Mouse (Mus musculus) neural tube, embryonic 13.5 days (tissue): ENCODE measurements around the gene Ilf2. TPM values are rescaled to one million over a fixed set of nuclear protein-coding genes. Genes with fewer than 3 reads are reported as not detected.

Source experiments
- ATAC-seq: fragments of 200-750 bp; cut with Nextera tagmentation; 2 replicates; pipeline ENCODE4 v1.8.0; 2017; ENCODE audit warnings: low read depth, mild to moderate bottlenecking, moderate TSS enrichment, moderate library complexity
- H3K27ac ChIP-seq: fragments of 300-500 bp; sonication (generic); replicated peaks from 2 replicates; pipeline ENCODE4 v1.5.1; 2015; ENCODE audit warnings: moderate library complexity, mild to moderate bottlenecking, inconsistent platforms
- H3K27me3 ChIP-seq: fragments of 300-500 bp; sonication (generic); 2 replicates; pipeline ENCODE4 v1.6.1; 2015; ENCODE audit warnings: mild to moderate bottlenecking, inconsistent platforms
- H3K36me3 ChIP-seq: fragments of 300-500 bp; sonication (generic); 2 replicates; pipeline ENCODE4 v1.6.1; 2015; ENCODE audit warnings: mild to moderate bottlenecking, inconsistent platforms
- H3K4me1 ChIP-seq: fragments of 300-500 bp; sonication (generic); replicated peaks from 2 replicates; pipeline ENCODE4 v1.6.1; 2015; ENCODE audit warnings: inconsistent platforms
- H3K4me2 ChIP-seq: fragments of 300-500 bp; sonication (generic); 2 replicates; pipeline ENCODE4 v1.6.1; 2015; ENCODE audit warnings: inconsistent platforms, mild to moderate bottlenecking, moderate library complexity
- H3K4me3 ChIP-seq: fragments of 300-500 bp; sonication (generic); 2 replicates; pipeline ENCODE4 v1.5.1; 2015; ENCODE audit warnings: mild to moderate bottlenecking, inconsistent platforms
- H3K9ac ChIP-seq: fragments of 300-500 bp; sonication (generic); 2 replicates; pipeline ENCODE4 v1.6.1; 2015; ENCODE audit warnings: moderate library complexity, mild to moderate bottlenecking, inconsistent platforms
- H3K9me3 ChIP-seq: fragments of 300-500 bp; sonication (generic); 2 replicates; pipeline ENCODE4 v1.6.1; 2016; ENCODE audit warnings: inconsistent platforms
- WGBS: fragments of 180-500 bp; shearing (Covaris S2); methylation state at CpG from one replicate; pipeline ENCODE4 v1.1.7; 2015; 5-methylcytosine and 5-hydroxymethylcytosine counted together
- polyA plus RNA-seq: library from polyadenylated mRNA; unstranded; fragments of >200 nt; fragmentation: Nextera tagmentation; extraction: Ambion mirVana; gene quantifications from 2 replicates; pipeline ENCODE4 v1.2.1, GENCODE M21; 2015

Ilf2 gene
- polyA plus RNA-seq, 1 experiment from 2014 or later, result 280 TPM

DNA sequence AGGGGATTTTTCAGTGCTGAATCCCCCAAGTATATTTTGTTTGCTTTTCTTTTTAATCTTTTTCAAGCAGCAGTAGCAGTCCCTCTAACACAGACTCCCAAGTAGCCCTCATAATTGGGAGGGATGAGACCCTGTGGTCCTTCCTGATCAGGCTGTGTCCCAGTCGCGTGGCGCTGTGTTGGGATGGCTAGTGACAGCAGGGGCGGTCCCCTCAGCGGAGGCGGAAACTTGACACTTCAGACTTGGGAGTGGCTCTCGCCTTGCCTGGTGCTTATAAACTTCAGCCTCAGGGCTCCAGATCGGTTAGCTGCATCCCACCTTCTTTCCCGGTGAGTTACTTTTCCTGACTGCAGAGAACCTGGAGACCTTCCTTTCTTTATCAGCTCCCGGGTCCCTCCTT lies 38.8 kb downstream of the Ilf2 start:
- H3K36me3 ChIP-seq, result no peaks in the 10 kb centered on the region
- H3K27ac ChIP-seq, result no peak overlapping the region
- H3K9ac ChIP-seq, result peak overlapping the region; percentile 60
- peak overlapping the region; percentile 35 for H3K4me3 ChIP-seq
- no peaks in the 10 kb centered on the region for H3K9me3 ChIP-seq
- under 1% methylated on average over 10 of the region's 10 CpGs for WGBS
- H3K27me3 ChIP-seq, result peaks cover 41% of the 10 kb centered on the region
- peak; percentile 65 for ATAC-seq
- H3K4me1 ChIP-seq, result peaks cover 18% of the 10 kb centered on the region
- H3K4me2 ChIP-seq, result peak overlapping the region; percentile 63

DNA sequence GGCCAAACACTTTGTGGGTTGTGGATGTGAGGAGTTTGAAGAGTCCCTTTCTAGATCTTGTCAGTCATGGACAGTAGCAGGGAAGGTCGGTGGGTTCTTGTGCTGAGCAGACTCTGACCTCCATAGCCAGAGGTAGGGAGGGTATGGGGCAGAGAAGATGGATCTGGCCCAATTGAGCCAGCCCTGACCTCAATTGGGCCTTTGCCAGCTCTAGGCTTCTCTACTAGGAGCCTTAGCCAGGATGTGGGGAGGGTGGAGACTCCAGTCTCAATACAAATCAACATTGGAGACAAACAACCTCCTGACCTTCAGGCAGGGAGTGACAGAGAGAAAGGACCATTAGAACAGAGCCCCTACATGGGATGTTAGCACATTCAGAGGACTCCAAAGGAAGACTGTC lies 39.3 kb downstream of the Ilf2 start:
- no peak overlapping the region for H3K27ac ChIP-seq
- H3K9ac ChIP-seq, result 0 out of 2 replicates have a peak overlapping the region, but pooled peaks have one; percentile 60
- 57% methylated on average over 1 of the region's 1 CpGs for WGBS
- H3K27me3 ChIP-seq, result peaks cover 41% of the 10 kb centered on the region
- no peaks in the 10 kb centered on the region for H3K36me3 ChIP-seq
- no peaks in the 10 kb centered on the region for H3K9me3 ChIP-seq
- H3K4me2 ChIP-seq, result peak overlapping the region; percentile 63
- peaks cover 18% of the 10 kb centered on the region for H3K4me1 ChIP-seq
- ATAC-seq, result no peak
- peak overlapping the region; percentile 35 for H3K4me3 ChIP-seq

DNA sequence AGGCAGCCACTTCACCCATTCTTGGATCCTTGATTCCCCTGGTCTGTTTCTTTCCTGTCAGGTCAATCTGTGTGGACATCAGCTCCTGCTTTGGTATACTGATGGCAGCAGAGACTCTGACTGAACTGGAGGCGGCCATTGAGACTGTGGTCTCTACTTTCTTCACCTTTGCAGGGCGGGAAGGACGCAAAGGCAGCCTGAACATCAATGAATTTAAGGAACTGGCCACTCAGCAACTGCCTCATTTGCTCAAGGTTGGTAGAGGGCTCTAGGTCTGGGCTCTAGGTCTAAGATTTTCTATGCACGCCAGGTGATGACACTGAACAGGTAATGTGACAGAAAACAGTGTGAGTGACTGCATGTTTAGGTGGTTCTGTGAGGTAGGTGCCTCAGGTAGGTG lies 39.9 kb downstream of the Ilf2 start:
- 87% methylated on average over 4 of the region's 4 CpGs for WGBS
- Histone ChIP-seq H3K4me2 (no peak overlapping the region), H3K4me1 (peaks cover 18% of the 10 kb centered on the region), H3K9ac (no peak overlapping the region), H3K4me3 (no peak overlapping the region), H3K27ac (no peak overlapping the region), H3K9me3 (no peaks in the 10 kb centered on the region), H3K27me3 (peaks cover 45% of the 10 kb centered on the region), H3K36me3 (no peaks in the 10 kb centered on the region)
- ATAC-seq, result no peak

DNA sequence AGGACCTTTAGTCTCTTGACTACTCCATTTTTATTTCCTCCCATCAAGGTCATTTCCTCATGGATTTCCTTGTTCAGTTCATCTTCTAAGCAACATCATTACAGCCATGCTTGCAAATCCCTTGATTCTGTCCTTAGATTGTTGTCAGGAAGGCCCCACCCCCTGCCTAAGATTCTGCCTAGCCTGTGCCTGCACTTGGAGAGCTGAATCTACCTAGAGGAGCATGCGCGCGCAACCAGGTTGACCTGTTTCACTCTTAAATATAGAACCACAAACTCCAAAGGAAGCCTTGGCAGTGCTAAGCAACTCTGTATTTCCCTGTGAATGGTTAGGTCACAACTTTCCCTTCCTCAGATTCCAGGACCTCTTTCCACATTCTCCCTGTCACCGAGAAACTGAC lies 41.8 kb downstream of the Ilf2 start:
- Histone ChIP-seq H3K9ac (no peak overlapping the region), H3K4me3 (no peak overlapping the region), H3K4me1 (peaks cover 18% of the 10 kb centered on the region), H3K9me3 (no peaks in the 10 kb centered on the region), H3K36me3 (no peaks in the 10 kb centered on the region), H3K27ac (no peak overlapping the region), H3K27me3 (peaks cover 38% of the 10 kb centered on the region), H3K4me2 (no peak overlapping the region)
- 90% methylated on average over 4 of the region's 4 CpGs for WGBS
- no peak for ATAC-seq

DNA sequence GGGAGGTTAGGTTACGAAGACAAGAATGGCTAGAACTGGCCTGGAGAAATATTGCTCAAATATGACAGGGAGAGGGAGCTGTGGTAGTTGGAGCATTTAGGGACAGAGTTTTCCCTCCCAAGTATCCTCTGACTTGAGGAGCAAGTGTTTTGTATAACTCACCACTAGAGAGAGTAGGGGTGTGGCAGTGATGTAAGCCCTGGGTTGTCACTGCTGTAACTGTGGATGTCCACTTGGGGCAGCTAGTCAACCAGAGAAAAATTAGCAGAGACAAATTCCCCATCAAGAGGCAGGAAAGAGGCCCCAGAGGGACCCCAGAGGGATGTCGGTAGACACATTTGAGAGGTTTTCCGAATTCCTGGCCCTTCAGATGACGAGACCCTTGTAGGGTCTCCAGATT lies 49.5 kb downstream of the Ilf2 start:
- 69% methylated on average over 4 of the region's 4 CpGs for WGBS
- no peak overlapping the region for H3K9ac ChIP-seq
- ATAC-seq, result no peak

DNA sequence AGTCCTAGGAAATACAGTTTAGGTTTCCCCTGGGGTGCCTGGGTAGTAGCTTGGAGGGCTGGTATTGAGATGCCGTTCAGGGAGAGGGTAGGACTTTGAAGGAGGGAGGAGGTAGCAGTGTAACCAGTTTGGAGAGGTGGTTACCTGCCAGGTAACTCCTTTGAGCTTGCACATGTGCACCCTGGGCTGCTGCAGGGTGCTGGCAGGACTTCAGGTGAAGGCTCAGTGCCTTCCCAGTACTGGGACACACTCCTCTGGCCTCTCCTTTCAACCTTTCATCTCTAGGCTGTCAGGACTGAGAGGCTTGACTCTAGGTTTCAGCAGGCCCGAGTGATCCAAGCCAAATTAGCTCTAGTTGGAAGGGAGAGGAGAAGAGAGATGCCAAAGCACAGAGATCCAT lies 50.1 kb downstream of the Ilf2 start:
- no peak overlapping the region for H3K27ac ChIP-seq
- no peak overlapping the region for H3K9ac ChIP-seq
- ATAC-seq, result no peak
- no peaks in the 10 kb centered on the region for H3K4me1 ChIP-seq
- H3K36me3 ChIP-seq, result no peaks in the 10 kb centered on the region
- 80% methylated on average over 2 of the region's 2 CpGs for WGBS
- H3K4me2 ChIP-seq, result no peak overlapping the region
- no peak overlapping the region for H3K4me3 ChIP-seq
- H3K27me3 ChIP-seq, result peaks cover under 1% of the 10 kb centered on the region; the same call in 1 of the 2 replicates
- H3K9me3 ChIP-seq, result no peaks in the 10 kb centered on the region

More for the DNA sequence above, 49.5 kb downstream of the Ilf2 start:
- no peak overlapping the region for H3K4me3 ChIP-seq
- no peak overlapping the region for H3K4me2 ChIP-seq
- no peaks in the 10 kb centered on the region for H3K36me3 ChIP-seq
- H3K27me3 ChIP-seq, result peaks cover 7% of the 10 kb centered on the region
- no peak overlapping the region for H3K27ac ChIP-seq
- no peaks in the 10 kb centered on the region for H3K9me3 ChIP-seq
- no peaks in the 10 kb centered on the region for H3K4me1 ChIP-seq

DNA sequence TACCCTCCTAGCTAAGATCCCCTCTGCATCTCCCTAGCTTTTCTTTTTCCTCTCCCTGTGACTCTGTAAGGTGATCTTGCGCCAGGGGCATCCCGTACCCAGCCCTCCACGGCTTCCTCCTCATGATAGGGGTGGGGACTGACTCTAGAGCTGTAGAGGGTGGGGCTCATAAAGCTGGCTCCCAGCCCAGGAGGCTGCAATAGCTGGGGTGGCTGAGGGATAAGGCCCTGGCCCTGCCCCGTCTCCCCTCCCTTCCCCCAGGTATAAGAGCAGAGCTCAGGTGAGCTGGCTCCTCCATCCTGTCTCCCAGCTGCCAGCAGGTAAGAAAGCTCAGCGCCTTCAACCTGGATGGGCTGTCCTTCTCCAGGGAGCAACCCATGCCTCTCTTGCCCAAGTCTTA lies 50.7 kb downstream of the Ilf2 start, which contains the start of gene S100a14:
S100a14 (plus strand) TSS at position 277 of the 400 bp plus-strand sequence.
- H3K27me3 ChIP-seq, result no peaks in the 10 kb centered on the region; the same call in 1 of the 2 replicates
- no peak within 1 kb of the TSS for H3K9ac ChIP-seq
- H3K27ac ChIP-seq, result no peak within 1 kb of the TSS
- no peak for ATAC-seq
- no peak within 1 kb of the TSS for H3K4me3 ChIP-seq
- no peaks in the 10 kb centered on the region for H3K9me3 ChIP-seq
- no peaks in the 10 kb centered on the region for H3K36me3 ChIP-seq
- no peak within 1 kb of the TSS for H3K4me2 ChIP-seq
- WGBS, result 75% methylated on average over 5 of the region's 5 CpGs
- no peaks in the 10 kb centered on the region for H3K4me1 ChIP-seq

DNA sequence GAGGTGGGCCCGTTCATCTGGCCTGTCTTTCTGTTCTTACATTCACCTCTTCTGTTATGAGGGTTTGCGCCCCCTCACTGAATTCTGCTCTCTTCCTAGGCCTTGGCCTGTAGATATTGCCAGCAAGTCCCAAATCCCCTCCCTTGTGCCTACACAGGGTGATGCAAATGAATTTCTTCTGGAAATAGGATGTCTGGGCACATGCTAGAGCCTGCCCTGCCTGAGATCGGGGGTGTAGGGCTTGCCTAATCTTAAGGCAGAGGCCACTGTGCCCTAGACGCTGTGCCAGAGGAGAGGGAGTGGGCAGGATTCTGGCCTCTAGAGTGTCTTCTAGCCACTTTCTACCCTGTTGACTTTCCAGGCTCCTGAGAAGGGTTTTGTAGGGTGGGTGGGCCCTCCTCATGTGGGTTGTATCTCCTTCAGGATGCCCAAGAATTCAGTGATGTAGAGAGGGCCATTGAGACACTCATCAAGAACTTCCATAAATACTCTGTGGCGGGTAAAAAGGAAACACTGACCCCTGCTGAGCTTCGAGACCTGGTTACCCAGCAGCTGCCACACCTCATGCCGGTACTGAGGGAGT lies 51.5 kb downstream of the Ilf2 start:
- no peak overlapping the region for H3K4me2 ChIP-seq
- no peak for ATAC-seq

DNA sequence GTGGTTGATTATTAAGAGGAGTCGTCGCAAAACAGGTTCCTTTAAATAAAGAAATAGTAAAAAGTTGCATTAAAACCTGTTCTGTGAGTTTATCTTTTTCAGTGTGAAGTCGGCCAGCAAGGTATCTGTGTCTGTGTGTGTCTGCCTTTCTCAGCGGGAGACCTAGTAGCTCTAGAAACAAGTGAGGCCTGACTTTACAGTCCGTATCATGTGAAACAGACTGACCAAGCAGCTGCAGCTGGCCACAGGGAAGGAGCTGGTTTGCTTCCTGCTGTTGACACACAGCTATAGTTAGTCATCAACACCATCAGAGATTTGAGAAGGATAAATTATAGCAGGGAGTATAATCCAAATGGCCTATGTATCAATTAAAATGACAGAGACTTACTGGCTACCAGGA lies 55.8 kb downstream of the Ilf2 start:
- no peaks in the 10 kb centered on the region; the same call in 1 of the 2 replicates for H3K27me3 ChIP-seq
- no peak overlapping the region for H3K9ac ChIP-seq
- 78% methylated on average over 5 of the region's 5 CpGs for WGBS
- no peaks in the 10 kb centered on the region for H3K4me1 ChIP-seq
- H3K4me3 ChIP-seq, result no peak overlapping the region
- H3K9me3 ChIP-seq, result no peaks in the 10 kb centered on the region
- ATAC-seq, result no peak
- H3K36me3 ChIP-seq, result no peaks in the 10 kb centered on the region
- H3K27ac ChIP-seq, result no peak overlapping the region
- H3K4me2 ChIP-seq, result no peak overlapping the region

More for the DNA sequence above, 51.5 kb downstream of the Ilf2 start:
- 79% methylated on average over 7 of the region's 7 CpGs for WGBS
- Histone ChIP-seq H3K9me3 (no peaks in the 10 kb centered on the region), H3K4me1 (no peaks in the 10 kb centered on the region), H3K4me3 (no peak overlapping the region), H3K27me3 (no peaks in the 10 kb centered on the region; the same call in 1 of the 2 replicates), H3K36me3 (no peaks in the 10 kb centered on the region), H3K27ac (no peak overlapping the region), H3K9ac (no peak overlapping the region)

DNA sequence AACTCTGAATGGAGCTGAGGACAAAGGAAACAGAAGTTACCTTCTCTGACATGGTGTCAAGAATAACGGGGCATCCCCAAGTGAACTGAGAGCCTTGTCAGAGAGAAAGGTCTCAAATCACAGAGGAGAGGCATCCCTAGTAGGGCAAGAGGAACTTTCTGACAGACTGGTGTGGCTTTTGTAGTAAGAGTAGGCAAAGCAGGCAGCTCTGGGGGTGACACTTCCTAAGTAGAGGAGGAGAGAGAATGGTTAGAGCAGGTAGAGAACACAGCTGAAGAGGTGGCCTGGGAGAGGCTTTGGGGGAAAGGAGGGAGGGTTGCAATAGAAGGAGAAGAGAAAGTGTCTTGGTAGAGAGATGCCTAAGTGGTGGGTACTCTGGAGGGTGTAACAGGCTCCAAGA lies 59.5 kb downstream of the Ilf2 start:
- ATAC-seq, result no peak
- Histone ChIP-seq H3K27me3 (no peaks in the 10 kb centered on the region), H3K4me2 (no peak overlapping the region), H3K36me3 (no peaks in the 10 kb centered on the region), H3K4me1 (no peaks in the 10 kb centered on the region), H3K27ac (no peak overlapping the region), H3K9ac (no peak overlapping the region), H3K9me3 (no peaks in the 10 kb centered on the region), H3K4me3 (no peak overlapping the region)
- WGBS, result 76% methylated on average over 1 of the region's 1 CpGs

DNA sequence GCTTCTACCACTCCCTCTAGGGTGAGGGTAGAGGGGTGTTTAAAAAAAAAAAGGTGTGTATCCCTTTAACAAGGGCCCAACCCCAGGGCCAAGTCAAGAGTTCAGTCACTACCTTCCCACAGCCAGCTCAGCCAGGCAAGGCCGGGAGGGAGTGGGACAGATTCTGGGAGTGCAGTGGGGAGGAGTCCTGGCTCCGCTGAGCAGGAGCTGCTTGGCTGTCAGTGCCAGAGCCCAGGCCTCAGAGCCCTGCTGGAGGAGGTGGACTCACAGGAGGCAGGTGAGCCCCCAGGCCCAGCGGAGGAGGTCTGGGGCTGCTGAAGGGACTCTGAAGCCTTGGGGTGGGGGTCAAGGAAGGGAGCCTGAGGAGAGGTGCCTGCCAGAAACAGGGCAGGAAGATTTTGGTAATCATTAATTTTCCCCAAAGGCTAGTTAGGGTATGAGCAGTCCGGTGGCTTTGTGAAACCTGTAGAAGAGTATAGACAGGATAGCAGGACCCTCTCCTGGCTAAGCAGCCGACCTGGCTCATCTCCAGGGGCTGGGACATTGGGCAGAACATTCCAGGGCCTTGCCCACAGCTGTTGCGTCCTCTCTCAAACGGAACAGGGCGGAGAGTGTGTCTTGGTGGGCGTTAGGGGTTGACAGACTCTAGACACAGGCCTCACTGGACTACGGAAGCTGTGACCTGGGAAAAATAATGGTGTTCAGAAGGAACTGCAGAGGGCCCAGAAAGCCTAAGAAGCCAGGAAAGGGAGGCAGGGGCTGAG lies 61.4 kb downstream of the Ilf2 start, which contains the start of gene S100a16:
S100a16 (plus strand) TSS at position 114 of the 764 bp plus-strand sequence.
- no peaks in the 10 kb centered on the region for H3K27me3 ChIP-seq
- no peak within 1 kb of the TSS for H3K9ac ChIP-seq
- H3K4me3 ChIP-seq, result no peak within 1 kb of the TSS
- H3K36me3 ChIP-seq, result no peaks in the 10 kb centered on the region
- no peak within 1 kb of the TSS for H3K4me2 ChIP-seq
- 48% methylated on average over 10 of the region's 10 CpGs for WGBS
- no peaks in the 10 kb centered on the region; the same call in 1 of the 2 replicates for H3K4me1 ChIP-seq
- ATAC-seq, result no peak
- no peaks in the 10 kb centered on the region for H3K9me3 ChIP-seq
- no peak within 1 kb of the TSS for H3K27ac ChIP-seq

DNA sequence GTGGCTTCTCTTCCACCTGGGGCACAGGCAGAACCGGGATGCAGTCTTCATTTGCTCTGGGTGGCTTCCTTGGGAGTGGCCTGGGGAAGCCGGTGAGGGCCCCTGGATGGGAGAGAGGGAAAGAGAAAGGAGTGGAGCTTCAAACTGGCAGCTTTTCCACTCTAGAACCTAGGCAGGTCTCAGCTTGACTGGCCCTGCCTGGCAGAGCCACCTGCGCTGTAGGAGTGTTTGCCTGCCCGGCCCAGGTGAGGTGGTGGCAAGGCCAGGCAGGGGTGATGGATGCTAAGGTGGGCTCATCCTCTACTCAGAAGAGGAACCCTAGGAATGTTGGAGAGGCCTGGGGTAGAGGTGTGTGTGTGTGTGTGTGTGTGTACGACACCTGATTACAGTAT lies 62.0 kb downstream of the Ilf2 start:
- no peak overlapping the region for H3K27ac ChIP-seq
- no peaks in the 10 kb centered on the region for H3K27me3 ChIP-seq
- H3K4me1 ChIP-seq, result no peaks in the 10 kb centered on the region; the same call in 1 of the 2 replicates
- no peak overlapping the region for H3K9ac ChIP-seq
- no peak overlapping the region for H3K4me3 ChIP-seq
- no peak for ATAC-seq
- WGBS, result 83% methylated on average over 5 of the region's 5 CpGs
- H3K4me2 ChIP-seq, result no peak overlapping the region
- no peaks in the 10 kb centered on the region for H3K9me3 ChIP-seq
- H3K36me3 ChIP-seq, result no peaks in the 10 kb centered on the region
